Mouse (Mus musculus): ENCODE results near the gene Zfp114. TPM values are rescaled to one million over a fixed set of nuclear protein-coding genes. Genes with fewer than 3 reads are reported as not detected.

Gene Zfp114
- 5.0 and 5.6 TPM in 2 replicates for polyA plus RNA-seq (2016; fragmentation: Nextera tagmentation; extraction: Ambion mirVana)

GRCm38 (mm10) chr7:24174618-24175336, at the start of gene Zfp114:
TSS of gene Zfp114 (plus strand) at chr7:24175060.
- WGBS = 14% methylated on average over 23 of the region's 23 CpGs
- Histone ChIP-seq H3K27ac (peak within 1 kb of the TSS; percentile 85), H3K4me1 (no peaks in the 10 kb centered on the region), H3K36me3 (no peaks in the 10 kb centered on the region), H3K9me3 (replicated peaks) (no peaks in the 10 kb centered on the region), H3K4me3 (peak within 1 kb of the TSS; percentile 59), H3K27me3 (ENCODE audit: low read depth, poor library complexity, severe bottlenecking) (no peaks in the 10 kb centered on the region)
- peak; percentile 87 for DNase-seq (ENCODE audit: low spot score)

- H3K4me3 ChIP-seq = peak overlapping the region; percentile 63
- no peaks in the 10 kb centered on the region for H3K9me3 ChIP-seq (replicated peaks)
- peaks cover 10% of the 10 kb centered on the region for H3K4me1 ChIP-seq
- H3K27ac ChIP-seq = peak overlapping the region; percentile 75
- WGBS = 18% methylated on average over 6 of the region's 6 CpGs
- peak; percentile 31 for DNase-seq (ENCODE audit: low spot score)
- H3K27me3 ChIP-seq (ENCODE audit: low read depth, poor library complexity, severe bottlenecking) = no peaks in the 10 kb centered on the region
- H3K36me3 ChIP-seq = peaks cover 26% of the 10 kb centered on the region
These were observed 41.4 kb upstream of the Zfp114 start for GRCm38 (mm10) chr7:24133425-24133995.

DNA sequence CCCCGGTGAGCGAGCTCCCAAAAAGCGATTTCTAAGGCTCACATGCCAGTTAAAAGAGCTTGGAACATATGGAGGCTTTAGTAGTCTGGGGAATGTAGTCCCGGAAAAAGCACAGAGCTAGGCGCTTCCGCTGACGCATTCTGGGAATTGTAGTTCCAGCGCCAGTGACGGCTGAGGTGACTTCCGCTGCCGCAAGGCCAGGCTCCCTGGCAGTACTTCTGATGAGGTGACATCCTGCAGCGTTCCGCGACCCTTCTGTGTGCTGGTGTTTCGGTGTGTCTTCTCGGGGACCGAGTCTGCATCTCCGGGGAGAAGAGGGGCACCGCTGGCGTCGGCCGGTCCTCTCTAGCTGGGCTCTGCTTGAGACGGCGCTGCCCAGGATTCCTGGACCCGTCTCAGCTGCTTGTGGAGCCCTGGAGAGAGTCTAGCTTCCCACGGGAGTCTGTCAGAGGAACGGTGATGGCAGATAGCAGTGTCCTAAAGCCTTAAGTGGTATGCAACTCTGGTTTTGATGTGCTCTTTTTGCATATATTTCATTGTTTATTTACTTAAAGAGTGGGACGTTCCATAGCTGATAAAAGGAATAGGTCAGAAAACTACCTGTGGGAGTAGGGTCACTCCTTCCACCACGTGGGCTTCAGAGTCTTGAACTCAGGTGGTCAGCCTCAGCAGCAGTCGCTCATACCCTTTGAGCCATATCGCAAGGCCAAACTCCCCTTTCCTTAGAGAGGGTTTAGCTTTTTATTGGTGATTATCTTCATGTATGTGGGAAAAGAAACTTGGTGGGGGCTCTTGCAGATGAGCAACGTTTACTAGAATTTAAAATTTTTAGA, 40.6 kb upstream of the Zfp114 start, which contains the start of gene Zfp235:
TSS of gene Zfp235 (plus strand) at position 174 of the 833 bp plus-strand sequence.
- peaks cover 10% of the 10 kb centered on the region for H3K4me1 ChIP-seq
- DNase-seq (ENCODE audit: low spot score) = peak; percentile 87
- H3K36me3 ChIP-seq = peaks cover 33% of the 10 kb centered on the region
- H3K9me3 ChIP-seq (replicated peaks) = no peaks in the 10 kb centered on the region
- H3K4me3 ChIP-seq = peak within 1 kb of the TSS; percentile 63
- peak within 1 kb of the TSS; percentile 75 for H3K27ac ChIP-seq
- H3K27me3 ChIP-seq (ENCODE audit: low read depth, poor library complexity, severe bottlenecking) = no peaks in the 10 kb centered on the region
- WGBS = 4% methylated on average over 32 of the region's 32 CpGs

GRCm38 (mm10) chr7:24142566-24142965, 32.3 kb upstream of the Zfp114 start:
- Histone ChIP-seq H3K36me3 (peaks cover 53% of the 10 kb centered on the region), H3K27ac (no peak overlapping the region), H3K27me3 (ENCODE audit: low read depth, poor library complexity, severe bottlenecking) (no peaks in the 10 kb centered on the region), H3K4me3 (no peak overlapping the region), H3K9me3 (replicated peaks) (0 out of 2 replicates have a peak, but pooled peaks cover 2% of the 10 kb centered on the region), H3K4me1 (no peaks in the 10 kb centered on the region)
- DNase-seq (ENCODE audit: low spot score) = peak; percentile 19
- 89% methylated on average over 6 of the region's 6 CpGs for WGBS

GRCm38 (mm10) chr7:24153272-24153671, 21.6 kb upstream of the Zfp114 start:
- Histone ChIP-seq H3K4me1 (no peaks in the 10 kb centered on the region), H3K36me3 (no peaks in the 10 kb centered on the region), H3K9me3 (replicated peaks) (no peaks in the 10 kb centered on the region), H3K4me3 (no peak overlapping the region), H3K27ac (no peak overlapping the region), H3K27me3 (ENCODE audit: low read depth, poor library complexity, severe bottlenecking) (no peaks in the 10 kb centered on the region)
- 17% methylated on average over 1 of the region's 1 CpGs for WGBS
- DNase-seq (ENCODE audit: low spot score) = no peak

GRCm38 (mm10) chr7:24172191-24172590, 2.7 kb upstream of the Zfp114 start:
- H3K36me3 ChIP-seq = no peaks in the 10 kb centered on the region

DNA sequence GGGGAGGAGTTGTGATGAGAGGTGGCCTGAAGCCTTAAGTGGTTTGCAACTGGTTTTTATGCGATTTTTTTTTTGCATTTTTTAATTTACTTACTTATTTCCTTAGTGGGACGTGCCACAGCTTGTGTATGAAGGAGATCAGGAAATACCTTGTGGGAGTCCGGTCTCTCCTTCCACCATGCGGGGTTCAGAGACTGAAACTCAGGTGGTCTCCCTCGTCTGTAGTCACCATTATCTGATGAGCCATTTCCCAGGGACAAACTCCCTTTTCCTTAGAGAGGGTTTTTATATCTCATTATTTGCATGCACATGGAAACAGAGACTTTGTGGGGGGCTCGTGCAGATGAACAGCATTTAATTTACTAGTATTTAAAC, 464 bp downstream of the Zfp114 start:
- 65% methylated on average over 6 of the region's 6 CpGs for WGBS
- peak overlapping the region; percentile 59 for H3K4me3 ChIP-seq

More at GRCm38 (mm10) chr7:24172191-24172590, 2.7 kb upstream of the Zfp114 start:
- Histone ChIP-seq H3K9me3 (replicated peaks) (no peaks in the 10 kb centered on the region), H3K27ac (no peak overlapping the region), H3K4me1 (no peaks in the 10 kb centered on the region), H3K27me3 (ENCODE audit: low read depth, poor library complexity, severe bottlenecking) (no peaks in the 10 kb centered on the region), H3K4me3 (no peak overlapping the region)
- 76% methylated on average over 4 of the region's 4 CpGs for WGBS
- no peak for DNase-seq (ENCODE audit: low spot score)

GRCm38 (mm10) chr7:24187611-24188010, 12.8 kb downstream of the Zfp114 start:
- 75% methylated on average over 1 of the region's 1 CpGs for WGBS

More for the DNA sequence above, 464 bp downstream of the Zfp114 start:
- H3K27me3 ChIP-seq (ENCODE audit: low read depth, poor library complexity, severe bottlenecking) = no peaks in the 10 kb centered on the region
- DNase-seq (ENCODE audit: low spot score) = no peak
- no peaks in the 10 kb centered on the region for H3K9me3 ChIP-seq (replicated peaks)
- no peaks in the 10 kb centered on the region for H3K36me3 ChIP-seq
- H3K27ac ChIP-seq = peak overlapping the region; percentile 85
- no peaks in the 10 kb centered on the region for H3K4me1 ChIP-seq

DNA sequence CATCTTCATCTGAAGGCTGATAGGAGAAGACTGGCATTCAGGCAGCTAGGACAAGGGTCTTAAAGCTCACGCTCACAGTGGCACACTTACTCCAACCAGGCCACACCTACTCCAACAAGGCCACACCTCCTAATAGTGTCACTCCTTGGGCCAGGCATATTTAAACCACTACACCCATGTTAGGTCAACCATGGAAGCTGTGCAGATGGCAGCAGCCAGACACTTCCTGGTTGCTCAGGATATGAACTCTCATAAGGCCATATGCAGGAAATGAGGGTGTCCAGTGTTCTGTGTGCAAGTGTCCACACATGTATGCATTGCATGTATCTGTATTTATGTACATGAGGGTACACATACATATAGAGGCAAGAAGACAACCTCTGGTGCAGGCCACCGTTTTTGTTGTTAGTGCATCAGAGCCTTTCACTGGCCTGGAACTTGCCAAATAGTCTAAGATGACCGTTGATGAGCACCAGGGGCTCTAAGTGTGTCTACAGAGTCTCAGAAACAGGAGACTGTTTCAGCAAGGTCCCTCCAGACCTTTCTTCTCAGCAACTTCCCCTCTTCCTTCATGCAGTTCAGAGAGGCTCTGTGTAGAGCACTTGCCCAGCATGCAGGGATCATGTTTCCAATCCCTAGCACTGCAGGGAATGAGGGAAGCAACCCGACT, 14.2 kb downstream of the Zfp114 start:
- Histone ChIP-seq H3K27ac (no peak overlapping the region), H3K4me3 (no peak overlapping the region), H3K9me3 (replicated peaks) (no peaks in the 10 kb centered on the region; the same call in 1 of the 2 replicates), H3K4me1 (no peaks in the 10 kb centered on the region), H3K36me3 (peaks cover 15% of the 10 kb centered on the region), H3K27me3 (ENCODE audit: low read depth, poor library complexity, severe bottlenecking) (no peaks in the 10 kb centered on the region)
- peak; percentile 23 for DNase-seq (ENCODE audit: low spot score)
- WGBS = 71% methylated on average over 4 of the region's 4 CpGs

More at GRCm38 (mm10) chr7:24187611-24188010, 12.8 kb downstream of the Zfp114 start:
- no peak for DNase-seq (ENCODE audit: low spot score)
- Histone ChIP-seq H3K9me3 (replicated peaks) (no peaks in the 10 kb centered on the region; the same call in 1 of the 2 replicates), H3K27ac (no peak overlapping the region), H3K4me3 (no peak overlapping the region), H3K4me1 (no peaks in the 10 kb centered on the region), H3K36me3 (peaks cover 4% of the 10 kb centered on the region; the same call in 1 of the 2 replicates), H3K27me3 (ENCODE audit: low read depth, poor library complexity, severe bottlenecking) (no peaks in the 10 kb centered on the region)

GRCm38 (mm10) chr7:24189571-24189944, 14.7 kb downstream of the Zfp114 start:
- peaks cover 21% of the 10 kb centered on the region for H3K36me3 ChIP-seq
- WGBS = 77% methylated on average over 5 of the region's 5 CpGs
- no peaks in the 10 kb centered on the region for H3K27me3 ChIP-seq (ENCODE audit: low read depth, poor library complexity, severe bottlenecking)
- H3K4me3 ChIP-seq = no peak overlapping the region
- DNase-seq (ENCODE audit: low spot score) = no peak
- H3K27ac ChIP-seq = no peak overlapping the region
- no peaks in the 10 kb centered on the region for H3K4me1 ChIP-seq
- no peaks in the 10 kb centered on the region; the same call in 1 of the 2 replicates for H3K9me3 ChIP-seq (replicated peaks)

- H3K27me3 ChIP-seq (ENCODE audit: low read depth, poor library complexity, severe bottlenecking) = no peaks in the 10 kb centered on the region
- H3K36me3 ChIP-seq = peaks cover 33% of the 10 kb centered on the region
- DNase-seq (ENCODE audit: low spot score) = no peak
- no peaks in the 10 kb centered on the region for H3K4me1 ChIP-seq
- 85% methylated on average over 2 of the region's 2 CpGs for WGBS
- no peak overlapping the region for H3K27ac ChIP-seq
- no peak overlapping the region for H3K4me3 ChIP-seq
- no peaks in the 10 kb centered on the region; the same call in 1 of the 2 replicates for H3K9me3 ChIP-seq (replicated peaks)
These were observed 16.5 kb downstream of the Zfp114 start for GRCm38 (mm10) chr7:24191361-24191760.

- Histone ChIP-seq H3K4me1 (no peaks in the 10 kb centered on the region), H3K27ac (no peak overlapping the region), H3K36me3 (peaks cover 48% of the 10 kb centered on the region), H3K4me3 (no peak overlapping the region), H3K9me3 (replicated peaks) (peaks cover 3% of the 10 kb centered on the region; the same call in 1 of the 2 replicates), H3K27me3 (ENCODE audit: low read depth, poor library complexity, severe bottlenecking) (no peaks in the 10 kb centered on the region)
- no peak for DNase-seq (ENCODE audit: low spot score)
- 58% methylated on average over 3 of the region's 3 CpGs for WGBS
These were observed 18.3 kb downstream of the Zfp114 start for GRCm38 (mm10) chr7:24193157-24193556.

Data from limb, embryonic 10.5 days (tissue).